Mouse (Mus musculus) hindbrain, postnatal 0 days (tissue): ENCODE measurements at regions not wholly inside any gene's neighbourhood (a gene's known extent, or its start where the extent isn't known, plus 50 kb on each side); places are given as distances from the start of the nearest gene placed in this dataset.

Source experiments
- ATAC-seq: fragments of 200-750 bp; cut with Nextera tagmentation; 2 replicates; pipeline ENCODE4 v1.8.0; 2017; ENCODE audit warnings: mild to moderate bottlenecking, moderate TSS enrichment, moderate library complexity
- DNase-seq: peaks from one replicate; pipeline ENCODE4 v3.0.0-alpha.2; 2015; ENCODE audit warnings: low spot score
- H3K27ac ChIP-seq: fragments of 300-500 bp; sonication (generic); 2 replicates; pipeline ENCODE4 v1.5.1; 2014; ENCODE audit warnings: mild to moderate bottlenecking
- H3K27me3 ChIP-seq: fragments of 300-500 bp; sonication (generic); 2 replicates; pipeline ENCODE4 v1.6.1; 2014; ENCODE audit warnings: low read length, mixed read lengths; ENCODE audit not compliant: insufficient read depth
- H3K36me3 ChIP-seq: fragments of 300-500 bp; sonication (generic); 2 replicates; pipeline ENCODE4 v1.6.1; 2014; ENCODE audit warnings: low read length, mixed read lengths; ENCODE audit not compliant: insufficient read depth
- H3K4me1 ChIP-seq: fragments of 300-500 bp; sonication (generic); 2 replicates; pipeline ENCODE4 v1.6.1; 2014; ENCODE audit warnings: antibody characterized with exemption, low read length, mixed read lengths; ENCODE audit not compliant: insufficient read depth
- H3K4me2 ChIP-seq: fragments of 300-500 bp; sonication (generic); 2 replicates; pipeline ENCODE4 v1.6.1; 2014; ENCODE audit warnings: low read depth, mild to moderate bottlenecking, low read length, moderate library complexity, mixed read lengths
- H3K4me3 ChIP-seq: fragments of 300-500 bp; sonication (generic); 2 replicates; pipeline ENCODE4 v1.5.1; 2014; ENCODE audit warnings: low read length
- H3K9ac ChIP-seq: fragments of 300-500 bp; sonication (generic); replicated peaks from 2 replicates; pipeline ENCODE4 v1.6.1; 2014; ENCODE audit warnings: mild to moderate bottlenecking, low read length, moderate library complexity, mixed read lengths
- H3K9me3 ChIP-seq: fragments of 300-500 bp; sonication (generic); 2 replicates; pipeline ENCODE4 v1.6.1; 2016; ENCODE audit warnings: low read length, mixed read lengths
- CTCF ChIP-seq: IDR thresholded peaks from 2 replicates; pipeline ENCODE4 v1.5.1; 2016; ENCODE audit warnings: antibody characterized with exemption, control low read depth, low read depth
- whole genome bisulfite sequencing: fragments of 180-500 bp; shearing (Covaris S2); extraction: QIAGEN DNeasy Blood & Tissue Kit; methylation state at CpG from one replicate; pipeline ENCODE4 v1.1.7; 2014; 5-methylcytosine and 5-hydroxymethylcytosine counted together

DNA sequence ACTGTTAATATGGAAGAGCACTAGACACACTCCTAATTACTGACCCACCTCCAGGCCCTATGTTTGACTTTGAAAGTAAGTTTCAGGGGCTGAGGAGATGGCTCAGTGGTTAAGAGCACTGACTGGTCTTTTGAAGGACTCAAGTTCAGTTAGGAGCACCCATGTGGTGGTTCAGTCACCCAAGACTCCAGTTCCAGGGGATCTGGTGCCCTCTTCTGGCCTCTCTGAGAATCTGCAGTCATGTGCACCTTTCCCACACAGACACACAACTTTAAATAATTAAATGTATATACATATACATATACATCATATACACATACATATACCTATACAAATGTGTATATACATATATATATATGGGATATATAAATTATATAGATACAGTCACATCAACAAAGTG is 91.5 kb upstream of the Mvb12b start:
- H3K4me3 ChIP-seq = no peak overlapping the region
- TF ChIP-seq CTCF = peak; percentile 36
- DNase-seq = no peak

DNA sequence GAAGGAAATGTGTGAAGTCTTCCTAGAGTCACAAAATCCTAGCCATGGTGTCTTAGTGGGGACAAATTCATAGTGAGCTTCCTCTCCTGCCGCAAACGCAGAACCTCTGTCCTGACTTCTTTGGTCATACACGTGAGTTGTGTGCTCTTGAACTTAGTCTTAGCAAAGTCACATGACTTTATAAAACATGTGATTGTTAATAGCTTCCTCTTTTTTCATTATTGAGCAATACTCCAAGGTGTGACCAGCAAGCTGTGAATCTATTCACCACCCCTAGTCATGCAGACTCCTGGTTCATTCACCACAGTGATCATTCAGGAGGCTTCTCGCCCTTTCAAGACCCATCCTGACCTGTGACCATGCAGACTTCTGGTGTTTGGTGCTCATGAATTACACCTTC is 90.8 kb upstream of the Mvb12b start:
- TF ChIP-seq CTCF = no peak
- ATAC-seq = no peak

More for the DNA sequence above, 91.5 kb upstream of the Mvb12b start:
- no peaks in the 10 kb centered on the region for H3K4me1 ChIP-seq
- H3K9ac ChIP-seq = no peak overlapping the region
- no peak for ATAC-seq
- H3K27me3 ChIP-seq = no peaks in the 10 kb centered on the region
- H3K4me2 ChIP-seq = no peak overlapping the region
- H3K9me3 ChIP-seq = no peaks in the 10 kb centered on the region
- H3K27ac ChIP-seq = no peak overlapping the region
- no peaks in the 10 kb centered on the region for H3K36me3 ChIP-seq

DNA sequence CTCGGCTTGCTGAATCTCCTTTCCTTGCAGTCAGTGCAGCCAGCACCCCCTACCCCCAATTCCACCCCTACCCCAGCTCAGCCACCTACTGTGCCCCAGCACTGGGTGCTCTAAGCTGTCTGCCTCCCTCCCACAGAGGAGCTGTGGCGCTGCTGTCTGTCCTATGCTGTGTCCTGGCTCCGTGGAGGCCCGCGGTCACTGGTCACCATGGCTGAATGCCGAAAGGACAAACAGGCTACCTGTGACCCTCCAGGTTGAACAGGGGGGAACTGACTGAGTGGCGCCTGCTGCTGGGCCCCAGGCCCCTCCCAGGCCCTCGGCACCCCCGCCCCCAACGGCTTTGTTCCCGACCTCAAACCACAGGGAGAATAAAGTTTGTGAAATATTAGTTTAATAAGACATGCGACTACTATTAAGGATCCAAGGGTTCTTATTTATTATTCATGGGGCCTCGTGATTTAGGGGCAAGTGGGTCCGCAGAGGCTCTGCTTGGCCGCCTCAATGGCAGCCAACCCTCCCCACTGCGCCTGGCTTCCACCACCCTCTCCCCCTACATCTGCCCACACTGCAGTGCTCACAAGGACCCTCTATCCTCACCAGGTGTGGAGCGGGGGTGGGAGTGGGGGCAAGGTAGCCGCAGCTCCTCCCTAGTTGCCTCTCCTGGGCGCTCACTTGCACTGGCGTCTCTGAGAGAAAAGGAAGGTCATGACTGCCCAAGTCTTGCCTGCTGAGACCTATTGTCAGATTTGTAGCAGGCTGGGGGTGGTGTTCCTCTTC is 90.0 kb upstream of the Mvb12b start:
- H3K4me3 ChIP-seq = no peak overlapping the region
- H3K27ac ChIP-seq = no peak overlapping the region
- 72% methylated on average over 20 of the region's 20 CpGs for WGBS
- H3K4me1 ChIP-seq = no peaks in the 10 kb centered on the region
- no peaks in the 10 kb centered on the region for H3K36me3 ChIP-seq
- ATAC-seq (no peak), DNase-seq (no peak)
- H3K4me2 ChIP-seq = no peak overlapping the region
- no peak for TF ChIP-seq CTCF
- H3K9ac ChIP-seq = no peak overlapping the region
- H3K9me3 ChIP-seq = no peaks in the 10 kb centered on the region
- H3K27me3 ChIP-seq = no peaks in the 10 kb centered on the region

More for the DNA sequence above, 90.8 kb upstream of the Mvb12b start:
- no peaks in the 10 kb centered on the region for H3K27me3 ChIP-seq
- H3K4me2 ChIP-seq = no peak overlapping the region
- no peak for DNase-seq
- no peak overlapping the region for H3K9ac ChIP-seq
- H3K4me3 ChIP-seq = no peak overlapping the region
- H3K9me3 ChIP-seq = no peaks in the 10 kb centered on the region
- 89% methylated on average over 4 of the region's 4 CpGs for WGBS
- H3K27ac ChIP-seq = no peak overlapping the region
- no peaks in the 10 kb centered on the region for H3K36me3 ChIP-seq
- H3K4me1 ChIP-seq = no peaks in the 10 kb centered on the region

DNA sequence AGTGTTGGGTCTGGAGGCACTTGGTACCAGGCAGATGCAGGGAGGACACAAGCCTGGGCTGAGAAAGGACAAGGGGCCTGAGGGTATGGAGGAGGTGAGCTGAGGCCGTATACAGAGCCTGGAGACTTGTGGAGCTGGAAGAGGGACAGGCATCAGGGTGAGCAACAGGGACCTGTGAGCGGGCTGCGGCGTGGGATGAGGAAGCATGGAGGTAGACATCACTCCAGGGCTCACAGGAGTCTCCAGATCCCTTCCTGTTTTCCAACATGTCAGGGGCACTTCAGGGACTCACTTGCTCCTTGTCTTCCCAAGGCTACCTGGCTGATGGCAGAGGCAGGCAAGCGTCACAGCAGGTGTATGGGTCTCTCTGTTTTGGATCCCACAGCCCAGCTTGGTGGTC is 89.4 kb upstream of the Mvb12b start:
- Histone ChIP-seq H3K9ac (no peak overlapping the region), H3K27ac (no peak overlapping the region), H3K36me3 (no peaks in the 10 kb centered on the region), H3K4me1 (no peaks in the 10 kb centered on the region), H3K4me2 (no peak overlapping the region), H3K27me3 (no peaks in the 10 kb centered on the region), H3K4me3 (no peak overlapping the region), H3K9me3 (no peaks in the 10 kb centered on the region)
- ATAC-seq (no peak), DNase-seq (no peak)
- 89% methylated on average over 5 of the region's 5 CpGs for WGBS
- no peak for TF ChIP-seq CTCF

DNA sequence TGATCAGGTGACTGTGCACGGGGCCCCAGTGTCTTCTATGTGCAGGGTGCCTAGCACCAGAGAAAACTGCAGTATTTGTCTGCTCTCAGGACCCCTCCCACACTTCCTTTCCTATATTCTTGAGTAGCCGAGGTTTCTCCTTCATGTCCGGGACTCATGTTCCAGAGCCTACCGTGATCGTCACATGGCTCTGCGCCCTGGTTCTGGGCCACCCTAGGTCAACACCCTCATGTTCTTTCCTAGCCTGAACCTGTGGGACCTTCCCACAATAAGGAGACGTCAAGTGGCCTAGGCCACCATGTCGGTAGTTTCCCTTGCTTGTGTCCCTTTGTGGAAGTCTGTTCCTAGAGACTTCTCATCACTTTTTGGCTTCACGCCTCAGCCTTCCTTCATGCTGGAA is 88.4 kb upstream of the Mvb12b start:
- TF ChIP-seq CTCF = no peak
- DNase-seq = no peak

DNA sequence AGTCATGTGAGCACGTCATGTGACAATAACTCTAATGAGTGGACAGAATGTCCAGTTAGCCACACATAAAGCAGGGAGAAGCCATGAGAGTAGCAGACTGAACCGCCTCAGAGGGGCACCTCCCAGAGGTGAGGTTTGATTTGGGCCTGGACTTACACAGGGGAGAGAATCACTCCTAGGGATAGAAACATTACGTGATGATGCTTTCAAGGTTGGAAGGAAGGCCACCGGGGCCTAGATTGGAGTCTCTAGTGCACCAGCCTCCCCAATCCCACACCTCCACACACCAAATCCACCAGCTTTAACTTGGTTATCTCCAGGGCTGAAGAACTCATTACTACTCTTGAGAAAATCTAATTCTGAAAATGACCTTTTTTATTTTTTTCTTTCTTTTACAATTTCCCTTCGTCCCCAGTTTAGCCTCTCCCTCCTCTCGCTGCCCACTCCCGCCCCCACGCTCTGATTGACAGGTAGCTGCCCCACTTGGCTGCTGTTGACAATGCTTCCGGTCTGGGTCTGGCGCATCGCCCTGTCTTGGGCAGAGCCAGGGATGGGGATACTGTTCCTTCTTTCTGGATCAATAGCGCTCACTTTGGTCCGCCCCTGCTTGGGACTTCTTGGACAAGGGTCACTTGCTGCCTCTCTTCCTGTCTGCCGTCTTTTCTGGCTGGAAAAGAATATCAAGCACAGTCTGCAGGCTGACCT is 87.8 kb upstream of the Mvb12b start:
- H3K27me3 ChIP-seq = no peaks in the 10 kb centered on the region
- no peaks in the 10 kb centered on the region for H3K9me3 ChIP-seq
- no peak overlapping the region for H3K27ac ChIP-seq
- no peak overlapping the region for H3K4me3 ChIP-seq
- H3K36me3 ChIP-seq = no peaks in the 10 kb centered on the region
- no peak for TF ChIP-seq CTCF
- ATAC-seq = peak; percentile 60
- H3K9ac ChIP-seq = no peak overlapping the region
- peak; percentile 68 for DNase-seq
- no peaks in the 10 kb centered on the region for H3K4me1 ChIP-seq
- 65% methylated on average over 14 of the region's 14 CpGs for WGBS
- no peak overlapping the region for H3K4me2 ChIP-seq

More for the DNA sequence above, 88.4 kb upstream of the Mvb12b start:
- Histone ChIP-seq H3K4me3 (no peak overlapping the region), H3K27ac (no peak overlapping the region), H3K4me2 (no peak overlapping the region), H3K9ac (no peak overlapping the region), H3K27me3 (no peaks in the 10 kb centered on the region), H3K36me3 (no peaks in the 10 kb centered on the region), H3K4me1 (no peaks in the 10 kb centered on the region), H3K9me3 (no peaks in the 10 kb centered on the region)
- 86% methylated on average over 9 of the region's 9 CpGs for WGBS
- ATAC-seq = no peak

DNA sequence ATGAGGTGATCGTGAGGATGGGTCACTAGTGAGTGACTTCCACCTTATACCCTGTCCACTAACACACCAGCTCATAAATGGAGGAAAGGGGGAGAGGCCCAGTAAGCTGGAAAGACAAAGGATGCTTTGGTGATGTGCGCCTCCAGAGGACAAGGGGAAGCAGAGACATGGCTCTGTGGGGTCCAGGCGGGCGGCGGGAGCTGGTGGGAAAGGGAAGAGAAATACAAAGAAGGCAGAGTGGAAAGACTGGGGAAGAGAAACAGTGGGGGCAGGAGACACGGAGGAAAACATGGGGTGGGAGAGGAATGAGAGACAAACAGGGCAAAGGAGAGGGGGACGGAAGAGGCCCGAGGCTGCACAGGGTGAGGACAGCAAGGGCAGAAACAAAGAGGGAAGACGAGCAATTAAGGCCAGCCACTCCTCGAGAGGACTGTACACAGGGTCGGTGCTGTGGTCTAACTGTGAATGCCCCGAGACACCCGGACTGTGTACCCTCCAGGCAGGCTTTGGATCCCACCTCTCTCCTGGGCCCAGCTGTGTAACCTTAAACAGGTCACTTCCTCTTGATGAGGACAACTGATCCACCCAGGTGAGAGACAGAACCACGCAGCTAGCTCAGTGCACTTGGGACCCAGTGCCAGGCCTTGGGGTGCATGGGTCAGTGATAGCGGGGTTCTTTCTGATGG is 87.1 kb upstream of the Mvb12b start:
- 42% methylated on average over 15 of the region's 15 CpGs for WGBS
- no peaks in the 10 kb centered on the region for H3K4me1 ChIP-seq
- H3K27ac ChIP-seq = no peak overlapping the region; the same call in 1 of the 2 replicates
- H3K4me3 ChIP-seq = no peak overlapping the region
- TF ChIP-seq CTCF = no peak
- H3K27me3 ChIP-seq = no peaks in the 10 kb centered on the region
- ATAC-seq (no peak), DNase-seq (no peak)
- no peak overlapping the region for H3K4me2 ChIP-seq
- H3K36me3 ChIP-seq = no peaks in the 10 kb centered on the region
- H3K9ac ChIP-seq = no peak overlapping the region
- no peaks in the 10 kb centered on the region for H3K9me3 ChIP-seq
